Mouse (Mus musculus) layer of hippocampus, postnatal 25 days (tissue): ENCODE results near the gene Uvssa. TPM values are rescaled to one million over a fixed set of nuclear protein-coding genes. Genes with fewer than 3 reads are reported as not detected.

Experiments
- DNase-seq, 2 experiments: peaks; one replicate each; pipeline ENCODE4 v3.0.0; 2022; ENCODE audit warnings: mixed read lengths in 2 of 2, low spot score in 1 of 2; ENCODE audit errors: extremely low spot score in 1 of 2
- total RNA-seq, 2 experiments: library from RNA; stranded (reverse); gene quantifications; 2 replicates each; pipeline ENCODE4 v1.2.3; 2021

The Uvssa gene
- total RNA-seq, 2 experiments from 2014 or later, result 5.2 to 7.8 TPM

- DNase-seq, result no peak
Observed at GRCm38 (mm10) chr5:33435941-33436340, 57.6 kb downstream of the Uvssa start.

GRCm38 (mm10) chr5:33438214-33438613, 59.9 kb downstream of the Uvssa start:
- peak; percentile 47 to 81 for DNase-seq

GRCm38 (mm10) chr5:33442927-33443710, 64.8 kb downstream of the Uvssa start:
- DNase-seq, result peak; percentile 59 to 70

GRCm38 (mm10) chr5:33443794-33444193, 65.4 kb downstream of the Uvssa start:
- no peak for DNase-seq

- no peak for DNase-seq
Observed at GRCm38 (mm10) chr5:33455737-33456136, 77.4 kb downstream of the Uvssa start.

GRCm38 (mm10) chr5:33458132-33458622, 79.8 kb downstream of the Uvssa start:
- no peak for DNase-seq

GRCm38 (mm10) chr5:33459111-33459510, 80.8 kb downstream of the Uvssa start:
- DNase-seq, result no peak

- DNase-seq, result no peak
Observed at GRCm38 (mm10) chr5:33464390-33464789, 86.0 kb downstream of the Uvssa start.

- DNase-seq, result no peak
Observed at GRCm38 (mm10) chr5:33465464-33465863, 87.1 kb downstream of the Uvssa start.

Other genes with a start within 250 kb of the Uvssa start
- gene Spon2, start 160.1 kb upstream of the Uvssa start, total RNA-seq, result under 1 TPM in 1 of 2 experiments, not detected in 1; 0.17 TPM
- 100 to 1,000 TPM; 277 to 297 TPM for gene Ctbp1, start 103.6 kb upstream of the Uvssa start, total RNA-seq
- gene Maea, start 43.0 kb upstream of the Uvssa start, total RNA-seq, result 10 to 100 TPM; 98.7 to 99.7 TPM
- not detected for gene Nkx1-1, start 55.4 kb downstream of the Uvssa start, total RNA-seq